Mouse (Mus musculus) adrenal gland, postnatal 25 days (tissue): ENCODE measurements around the gene Egfl8. TPM values are rescaled to one million over a fixed set of nuclear protein-coding genes. Genes with fewer than 3 reads are reported as not detected.

ENCODE experiments used
- DNase-seq: peaks from one replicate; pipeline ENCODE4 v3.0.0; 2021; ENCODE audit warnings: mixed read lengths
- total RNA-seq: library from RNA; stranded (reverse); gene quantifications from 2 replicates; pipeline ENCODE4 v1.2.3, GENCODE M21; 2021

The Egfl8 gene
- total RNA-seq, 1 experiment from 2014 or later = 3.8 TPM

- DNase-seq = peak; percentile 70
Observed at GRCm38 (mm10) chr17:34627943-34628643, 12.3 kb upstream of the Egfl8 start, which contains the start of gene Ppt2. Gene Ppt2 (minus strand): TSS chr17:34628510.

- peak; percentile 87 for DNase-seq
Observed at GRCm38 (mm10) chr17:34627093-34627942, 11.5 kb upstream of the Egfl8 start.

DNA sequence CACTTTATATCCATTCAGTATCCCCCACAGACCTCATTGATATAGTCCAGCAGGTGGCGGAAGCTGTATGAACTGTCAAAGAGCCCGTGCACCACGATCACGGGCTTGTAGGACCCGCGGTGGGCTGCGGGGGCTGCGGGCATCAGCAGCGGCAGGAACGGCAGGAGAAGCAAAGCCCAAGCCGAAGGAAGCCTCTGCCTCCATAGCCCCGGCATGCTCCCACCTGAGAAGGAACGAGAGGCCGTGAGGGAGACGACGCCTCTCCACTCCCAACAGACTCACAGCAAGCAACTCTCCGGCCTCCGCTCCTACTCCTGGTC is 11.0 kb upstream of the Egfl8 start:
- DNase-seq = no peak

- DNase-seq = no peak
Observed at GRCm38 (mm10) chr17:34626062-34626772, 10.4 kb upstream of the Egfl8 start.

DNA sequence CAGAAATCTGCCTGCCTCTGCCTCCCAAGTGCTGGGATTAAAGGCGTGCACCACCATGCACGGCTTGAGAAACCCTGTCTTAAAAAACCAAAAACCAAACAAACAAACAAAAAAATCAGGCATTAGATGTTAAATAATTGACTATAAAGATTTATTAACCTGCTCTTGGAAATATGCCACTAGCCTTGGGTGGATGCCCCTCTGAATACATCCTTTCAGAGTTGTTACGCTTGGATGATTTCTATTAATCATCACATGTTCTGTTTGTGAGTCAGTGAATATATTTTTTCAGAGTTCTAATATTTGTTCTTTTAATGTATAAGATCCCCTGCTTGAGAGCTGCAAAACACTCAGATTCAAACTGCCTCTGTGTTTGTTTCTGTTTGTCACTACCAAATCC is 9.2 kb upstream of the Egfl8 start:
- DNase-seq = no peak

GRCm38 (mm10) chr17:34623161-34623560 is 7.4 kb upstream of the Egfl8 start:
- DNase-seq = no peak

DNA sequence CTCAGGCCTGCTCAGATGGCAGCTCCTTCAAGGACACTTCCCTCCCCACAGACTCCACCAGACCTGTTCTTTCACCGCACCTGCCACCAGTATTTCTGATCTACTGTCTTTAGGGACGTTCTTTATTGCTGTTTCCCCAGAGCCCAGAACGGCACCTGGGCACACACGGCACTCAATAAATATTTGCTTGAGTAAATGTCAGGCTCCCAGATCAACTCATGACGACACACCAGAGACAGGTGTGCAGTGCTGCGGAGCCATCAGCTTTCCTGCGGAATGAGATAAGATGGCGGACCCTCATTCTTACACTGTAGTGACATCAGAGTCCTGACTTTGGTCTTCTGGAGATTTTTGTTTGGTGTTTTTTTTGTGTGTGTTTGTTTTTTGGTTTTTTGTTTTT is 5.2 kb upstream of the Egfl8 start:
- no peak for DNase-seq

GRCm38 (mm10) chr17:34618999-34619398 is 3.2 kb upstream of the Egfl8 start:
- peak; percentile 73 for DNase-seq

DNA sequence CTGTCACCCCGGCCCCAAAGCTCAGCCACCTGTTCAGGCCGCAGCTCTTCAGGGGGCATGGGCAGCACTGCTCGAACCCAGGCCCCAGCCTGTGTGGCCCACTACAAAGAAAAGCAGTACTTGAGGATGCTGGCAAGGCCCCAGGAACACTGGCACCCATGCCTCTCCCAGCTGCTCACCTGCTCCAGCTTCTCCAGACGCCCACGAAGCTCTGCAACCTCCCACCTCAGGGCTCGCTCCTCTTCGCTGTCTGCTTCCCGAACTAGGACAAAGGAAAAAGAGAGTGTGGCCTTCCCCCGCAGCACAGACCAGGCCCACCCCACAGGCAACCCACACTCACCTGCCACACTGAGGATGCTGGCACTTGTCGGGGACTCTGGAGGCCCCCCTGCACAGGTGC is 1.9 kb downstream of the Egfl8 start:
- DNase-seq = no peak

GRCm38 (mm10) chr17:34613054-34613645 is 2.6 kb downstream of the Egfl8 start:
- DNase-seq = no peak

DNA sequence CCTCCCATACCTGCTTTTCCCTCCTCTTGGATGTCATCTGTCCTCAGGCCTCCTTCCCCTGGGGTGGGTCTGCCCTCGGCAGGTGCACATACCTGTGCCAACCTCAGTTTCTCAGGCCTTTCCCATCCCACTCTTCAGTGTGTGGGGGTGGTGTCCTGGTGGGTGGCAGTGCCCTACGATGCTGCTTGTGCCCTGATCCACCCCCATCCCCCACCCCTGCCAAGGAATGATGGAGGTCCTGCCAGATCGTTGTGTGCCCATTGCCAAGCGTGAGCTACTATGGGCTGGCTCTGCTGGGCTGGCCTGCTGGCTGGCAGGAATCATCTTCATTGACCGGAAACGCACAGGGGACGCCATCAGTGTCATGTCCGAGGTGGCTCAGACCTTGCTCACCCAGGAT is 4.7 kb downstream of the Egfl8 start:
- DNase-seq = no peak

GRCm38 (mm10) chr17:34607997-34608396 is 7.8 kb downstream of the Egfl8 start:
- DNase-seq = no peak

DNA sequence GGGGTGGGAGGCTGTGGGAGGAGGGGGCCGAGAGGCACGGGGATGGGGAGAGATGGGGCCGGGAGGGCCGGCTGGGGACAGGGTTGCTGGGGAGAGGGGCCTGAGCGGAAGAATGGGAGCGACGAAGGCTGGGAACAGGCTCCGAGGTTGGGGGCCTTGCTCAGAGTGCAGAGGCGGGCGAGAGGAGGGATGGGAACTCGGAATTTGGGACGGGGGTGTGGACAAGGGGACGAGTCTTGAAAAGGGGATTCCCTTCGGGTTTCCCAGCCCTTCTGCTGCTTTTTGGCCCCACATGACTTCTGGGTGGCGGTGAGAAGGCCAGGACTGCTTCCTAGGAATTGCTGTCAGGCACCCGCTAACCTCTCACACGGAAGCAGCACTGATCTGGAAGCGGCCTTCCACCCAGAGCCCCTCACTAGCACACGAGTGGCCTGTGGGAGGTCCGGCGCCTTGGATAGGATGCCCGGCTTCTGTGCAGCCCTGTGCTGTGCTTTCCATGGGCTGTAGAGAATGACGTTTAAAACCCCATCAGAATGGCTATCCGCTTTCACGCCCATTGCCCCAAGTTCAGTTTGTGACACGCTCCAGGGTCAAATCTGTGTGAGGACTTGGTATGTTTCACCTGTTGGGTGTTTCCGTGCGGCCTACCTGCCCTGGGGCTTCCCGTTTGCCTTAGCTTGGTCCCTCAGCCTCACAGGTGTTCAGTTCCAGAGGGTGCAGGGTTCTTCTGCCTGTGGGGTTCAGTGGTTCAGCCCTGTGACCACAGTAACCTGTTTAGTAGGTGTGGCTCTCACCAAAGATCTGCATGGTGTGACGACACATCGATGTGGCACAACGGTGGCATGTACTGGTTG is 9.4 kb downstream of the Egfl8 start:
- DNase-seq = no peak

DNA sequence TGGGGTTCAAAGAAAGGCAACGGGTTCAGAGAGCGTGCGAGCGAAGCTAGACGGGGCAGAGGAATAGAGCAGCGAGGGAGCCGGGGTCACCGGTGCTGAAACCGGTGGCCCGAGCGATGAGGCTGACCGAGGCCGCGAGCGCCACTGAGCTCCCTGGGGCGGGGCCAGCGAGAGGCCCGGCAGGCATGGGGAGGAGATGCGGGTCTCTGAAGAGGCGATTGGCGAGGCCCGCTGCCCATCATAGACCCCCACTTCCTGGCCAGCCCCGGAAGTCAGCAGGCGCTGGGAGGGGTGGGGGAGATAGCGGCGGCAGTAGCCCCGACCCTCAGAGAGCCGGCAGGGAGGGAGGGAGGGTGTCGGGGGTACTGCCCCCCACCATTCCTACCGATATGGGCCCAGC is 10.2 kb downstream of the Egfl8 start:
- peak; percentile 98 for DNase-seq

DNA sequence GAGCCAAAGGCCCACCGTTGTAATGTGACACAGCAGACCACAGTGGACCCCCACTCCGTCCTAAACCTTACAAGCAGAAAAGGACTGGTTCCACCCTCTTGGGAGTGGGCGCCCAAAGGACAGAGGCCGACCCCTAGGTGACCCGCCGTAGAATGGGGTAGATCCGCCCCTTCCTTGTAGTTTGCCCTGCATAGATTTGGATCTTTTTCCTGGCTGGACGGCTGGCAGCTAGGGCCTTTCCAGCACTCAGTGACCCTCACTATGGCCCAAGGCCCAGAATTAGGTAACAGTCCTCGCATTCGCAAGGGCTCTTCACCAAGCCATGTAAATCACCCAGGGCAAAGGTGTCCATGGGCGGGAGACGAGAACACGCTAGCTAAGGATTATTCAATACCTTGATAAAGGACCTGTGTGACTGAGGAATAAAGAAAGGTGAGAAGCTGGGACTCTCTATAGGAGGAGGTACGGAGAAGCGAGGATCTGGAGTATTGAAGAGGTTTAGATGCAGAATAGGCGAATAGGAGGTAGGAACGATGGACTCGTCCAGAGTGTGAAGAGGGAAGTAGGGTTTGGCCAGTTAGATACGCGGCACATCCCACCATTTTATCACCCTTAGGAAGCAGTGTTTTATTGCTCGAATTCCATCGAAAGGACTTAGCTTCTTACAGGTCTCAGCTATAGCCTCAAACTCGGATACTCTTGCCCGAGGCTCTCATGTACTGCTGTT is 11.1 kb downstream of the Egfl8 start:
- peak; percentile 46 for DNase-seq

DNA sequence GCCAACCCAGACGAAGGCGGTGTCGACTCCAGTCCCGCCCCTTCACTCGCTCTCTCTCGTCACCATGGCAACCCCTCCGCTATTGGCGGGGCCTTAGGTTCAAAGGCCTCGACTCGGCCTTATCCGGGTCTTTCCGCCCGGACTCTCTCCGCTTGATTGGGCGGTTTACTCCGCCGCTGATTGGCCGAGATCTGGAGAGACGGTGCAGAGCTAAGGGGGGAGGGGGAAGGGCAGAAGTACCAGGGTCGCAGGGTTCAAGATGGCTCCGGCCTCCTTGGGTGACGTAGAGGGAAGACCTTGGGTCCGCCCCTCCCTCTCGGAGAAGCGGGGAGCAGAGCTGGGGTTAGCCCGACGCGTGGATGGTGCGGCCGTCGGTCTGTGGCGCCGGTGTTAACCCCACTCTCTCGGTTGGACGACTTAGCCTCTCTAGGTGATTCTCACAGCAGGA is 11.7 kb downstream of the Egfl8 start, which contains the start of gene Agpat1:
Agpat1 (plus strand) TSS at position 202 of the 448 bp plus-strand sequence.
- DNase-seq = peak; percentile 98

GRCm38 (mm10) chr17:34603375-34604060 is 12.3 kb downstream of the Egfl8 start, which contains the start of gene Rnf5:
Gene Rnf5 (minus strand): TSS chr17:34603690.
- DNase-seq = peak; percentile 93

GRCm38 (mm10) chr17:34601796-34602195 is 14.0 kb downstream of the Egfl8 start:
- no peak for DNase-seq

GRCm38 (mm10) chr17:34599891-34600290 is 15.9 kb downstream of the Egfl8 start:
- DNase-seq = no peak

GRCm38 (mm10) chr17:34597566-34598095 is 18.1 kb downstream of the Egfl8 start, which contains the start of gene Ager:
Gene Ager (plus strand): TSS chr17:34597862.
- DNase-seq = no peak
